Mouse (Mus musculus) C2C12 (cell line): ENCODE measurements at regions not wholly inside any gene's neighbourhood (a gene's known extent, or its start where the extent isn't known, plus 50 kb on each side); places are given as distances from the start of the nearest gene placed in this dataset.

Source experiments
- H3K27me3 ChIP-seq: one replicate; pipeline ENCODE4 v1.6.1; 2011; ENCODE audit not compliant: control insufficient read depth, insufficient read depth, insufficient read length
- H3K36me3 ChIP-seq: one replicate; pipeline ENCODE4 v1.6.1; 2011; ENCODE audit not compliant: control insufficient read depth, insufficient read depth
- H3K4me3 ChIP-seq: one replicate; pipeline ENCODE4 v1.5.1; 2011; ENCODE audit warnings: mild to moderate bottlenecking, control low read depth; ENCODE audit not compliant: poor library complexity, insufficient read depth, severe bottlenecking
- H3K79me2 ChIP-seq: one replicate; pipeline ENCODE4 v1.6.1; 2011; ENCODE audit not compliant: control insufficient read depth, insufficient read depth
- H3K79me3 ChIP-seq: one replicate; pipeline ENCODE4 v1.6.1; 2011; ENCODE audit warnings: low read depth, control low read depth
- H3ac ChIP-seq: one replicate; pipeline ENCODE3; 2011; ENCODE audit warnings: low read depth; ENCODE audit not compliant: control insufficient read depth, insufficient read length
- CEBPB ChIP-seq: IDR thresholded peaks from one replicate; pipeline ENCODE4 v1.6.1; 2011; ENCODE audit warnings: low read depth, mild to moderate bottlenecking, control low read depth, moderate library complexity
- CTCF ChIP-seq: IDR thresholded peaks from one replicate; pipeline ENCODE4 v1.5.1; 2011; ENCODE audit not compliant: control insufficient read depth, insufficient read depth, insufficient read length
- FOSL1 ChIP-seq: IDR thresholded peaks from one replicate; pipeline ENCODE4 v1.8.0; 2011; ENCODE audit warnings: mild to moderate bottlenecking, low read length; ENCODE audit not compliant: poor library complexity, insufficient read depth, severe bottlenecking
- MAX ChIP-seq: IDR thresholded peaks from one replicate; pipeline ENCODE4 v1.6.1; 2011; ENCODE audit warnings: mild to moderate bottlenecking, control low read depth
- MYOD1 ChIP-seq: IDR thresholded peaks from one replicate; pipeline ENCODE4 v1.6.1; 2011; ENCODE audit warnings: low read depth; ENCODE audit not compliant: control insufficient read depth, insufficient read length
- MYOG ChIP-seq: IDR thresholded peaks from one replicate; pipeline ENCODE4 v1.6.1; 2011; ENCODE audit not compliant: control insufficient read depth, insufficient read length; ENCODE audit errors: extremely low read depth
- USF1 ChIP-seq: IDR thresholded peaks from one replicate; pipeline ENCODE4 v1.6.1; 2011; ENCODE audit warnings: low read depth, mild to moderate bottlenecking, control low read depth, moderate library complexity

DNA sequence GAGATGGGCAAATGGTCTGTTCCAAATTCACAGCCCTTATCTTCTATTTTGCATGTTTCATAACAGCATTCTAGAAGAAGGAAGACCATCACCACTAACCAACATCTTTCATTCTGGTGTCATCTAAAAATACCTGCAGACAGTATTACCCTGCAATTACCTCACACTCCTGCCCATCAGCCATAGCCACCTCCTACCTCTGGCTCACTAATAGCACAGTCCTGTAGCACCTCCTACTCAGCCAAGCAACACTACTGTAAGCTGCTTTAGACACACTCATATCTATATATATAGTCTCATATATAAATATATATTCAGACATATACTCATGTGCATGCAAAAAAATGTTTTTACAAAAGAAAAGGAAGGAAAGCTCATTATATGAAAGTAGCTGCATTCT lies 468.2 kb upstream of the Kif18a start:
- no peaks in the 10 kb centered on the region for H3K27me3 ChIP-seq
- no peaks in the 10 kb centered on the region for H3K79me2 ChIP-seq
- no peak overlapping the region for H3K4me3 ChIP-seq
- no peak overlapping the region for H3ac ChIP-seq
- no peak for TF ChIP-seq MAX
- TF ChIP-seq FOSL1, result no peak
- TF ChIP-seq MYOG, result no peak
- no peak for TF ChIP-seq USF1
- no peak for TF ChIP-seq CEBPB
- no peak for TF ChIP-seq MYOD1
- no peak for TF ChIP-seq CTCF
- H3K79me3 ChIP-seq, result no peaks in the 10 kb centered on the region
- no peaks in the 10 kb centered on the region for H3K36me3 ChIP-seq

DNA sequence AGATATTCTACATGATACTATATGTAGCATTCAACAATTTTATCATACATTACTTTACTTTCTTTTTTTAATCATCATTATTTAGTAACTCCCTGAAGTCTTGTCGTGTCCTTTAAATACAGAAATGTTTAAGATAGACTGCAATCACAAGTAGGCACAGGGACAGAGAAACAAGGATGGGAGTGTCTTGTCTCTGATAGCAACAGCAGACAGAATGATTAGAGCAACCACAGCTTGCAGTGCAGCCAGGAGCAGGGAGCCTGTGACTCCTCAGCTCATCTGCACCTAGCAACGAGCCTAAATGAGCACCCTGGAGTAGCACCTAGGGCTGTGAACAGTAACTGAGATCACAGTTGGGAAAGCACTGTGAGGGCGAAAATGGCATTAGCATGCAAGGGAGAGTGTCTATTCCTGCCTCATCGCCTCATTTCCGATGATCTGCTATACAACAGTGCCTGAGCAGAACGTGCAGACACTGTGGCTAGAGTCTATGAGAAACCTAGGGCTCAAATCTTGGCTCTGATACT lies 467.4 kb upstream of the Kif18a start:
- Histone ChIP-seq H3K79me3 (no peaks in the 10 kb centered on the region), H3K27me3 (no peaks in the 10 kb centered on the region), H3K4me3 (no peak overlapping the region), H3K79me2 (no peaks in the 10 kb centered on the region), H3K36me3 (no peaks in the 10 kb centered on the region), H3ac (no peak overlapping the region)
- TF ChIP-seq FOSL1 (no peak), CEBPB (no peak), USF1 (no peak), MYOG (no peak), MAX (no peak), MYOD1 (no peak), CTCF (no peak)

DNA sequence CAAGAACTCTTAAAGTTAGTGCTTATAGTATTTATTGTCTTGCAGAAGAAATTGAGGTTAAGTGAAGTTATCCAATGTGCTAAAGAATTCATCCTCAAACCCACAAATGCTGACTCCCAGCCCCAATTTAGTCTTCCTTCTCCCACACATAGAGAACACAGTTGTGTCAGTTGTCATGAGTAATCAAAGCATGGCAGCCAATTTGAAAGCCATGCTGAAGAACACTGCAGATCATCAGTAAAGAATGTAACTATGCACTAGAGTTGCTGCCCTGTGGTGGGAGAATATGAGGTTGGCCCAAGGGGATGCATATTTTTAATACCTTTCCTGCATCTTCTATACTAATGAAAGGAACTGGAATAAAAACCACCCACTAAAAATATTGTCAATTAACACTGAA lies 464.0 kb upstream of the Kif18a start:
- Histone ChIP-seq H3K79me2 (no peaks in the 10 kb centered on the region), H3K27me3 (no peaks in the 10 kb centered on the region), H3ac (no peak overlapping the region), H3K36me3 (no peaks in the 10 kb centered on the region), H3K79me3 (no peaks in the 10 kb centered on the region), H3K4me3 (no peak overlapping the region)
- TF ChIP-seq MYOD1 (peak; percentile 88), CEBPB (no peak), FOSL1 (peak; percentile 4), USF1 (no peak), MYOG (no peak), CTCF (no peak)

DNA sequence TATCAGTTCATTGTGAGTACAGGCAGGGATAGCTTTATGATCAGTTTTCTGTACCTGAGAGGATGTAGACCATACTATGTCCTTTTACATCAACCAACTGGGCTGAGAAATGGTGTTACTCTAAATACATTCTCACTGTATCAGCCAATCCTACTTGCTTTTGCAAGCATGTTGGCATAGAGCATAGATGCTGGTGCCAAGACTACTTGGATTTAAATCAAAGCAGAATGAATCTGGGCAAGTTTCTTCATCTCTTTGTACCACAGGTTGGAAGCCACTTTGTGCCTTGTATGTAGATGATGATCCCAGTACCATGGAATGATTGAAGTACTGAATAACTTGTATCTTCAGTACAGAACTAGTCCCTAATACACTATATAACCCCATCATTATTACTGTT lies 456.5 kb upstream of the Kif18a start:
- Histone ChIP-seq H3ac (no peak overlapping the region), H3K36me3 (no peaks in the 10 kb centered on the region), H3K4me3 (no peak overlapping the region), H3K79me2 (no peaks in the 10 kb centered on the region), H3K27me3 (no peaks in the 10 kb centered on the region), H3K79me3 (no peaks in the 10 kb centered on the region)
- TF ChIP-seq FOSL1, result no peak
- TF ChIP-seq MYOG, result no peak
- TF ChIP-seq CEBPB, result no peak
- TF ChIP-seq USF1, result no peak
- no peak for TF ChIP-seq CTCF
- TF ChIP-seq MYOD1, result no peak

DNA sequence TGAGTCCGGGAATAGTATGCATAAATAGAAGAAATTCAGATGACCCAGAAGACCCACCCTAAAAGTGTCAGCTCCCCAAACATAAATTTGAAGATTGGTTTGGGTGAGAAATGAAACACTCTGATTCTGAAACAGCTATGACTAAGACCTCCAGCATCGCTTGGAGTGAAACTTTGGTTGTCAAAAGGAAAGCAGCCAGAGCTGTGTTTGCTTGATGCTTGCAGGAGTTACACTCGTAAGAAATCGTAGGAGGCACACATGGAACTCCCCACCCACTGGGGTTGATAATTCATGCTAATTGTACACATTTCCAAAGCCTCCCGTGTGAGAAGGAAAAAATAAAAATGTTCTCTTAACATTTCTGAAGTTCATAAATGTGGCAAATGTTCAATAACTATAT lies 454.6 kb upstream of the Kif18a start:
- H3K79me3 ChIP-seq, result no peaks in the 10 kb centered on the region
- H3K4me3 ChIP-seq, result no peak overlapping the region
- TF ChIP-seq MYOD1, result no peak
- TF ChIP-seq FOSL1, result no peak
- no peak for TF ChIP-seq MAX
- no peak for TF ChIP-seq MYOG
- TF ChIP-seq CEBPB, result no peak
- no peak for TF ChIP-seq USF1
- no peak for TF ChIP-seq CTCF
- H3K36me3 ChIP-seq, result no peaks in the 10 kb centered on the region
- no peaks in the 10 kb centered on the region for H3K27me3 ChIP-seq
- H3K79me2 ChIP-seq, result no peaks in the 10 kb centered on the region
- no peak overlapping the region for H3ac ChIP-seq

DNA sequence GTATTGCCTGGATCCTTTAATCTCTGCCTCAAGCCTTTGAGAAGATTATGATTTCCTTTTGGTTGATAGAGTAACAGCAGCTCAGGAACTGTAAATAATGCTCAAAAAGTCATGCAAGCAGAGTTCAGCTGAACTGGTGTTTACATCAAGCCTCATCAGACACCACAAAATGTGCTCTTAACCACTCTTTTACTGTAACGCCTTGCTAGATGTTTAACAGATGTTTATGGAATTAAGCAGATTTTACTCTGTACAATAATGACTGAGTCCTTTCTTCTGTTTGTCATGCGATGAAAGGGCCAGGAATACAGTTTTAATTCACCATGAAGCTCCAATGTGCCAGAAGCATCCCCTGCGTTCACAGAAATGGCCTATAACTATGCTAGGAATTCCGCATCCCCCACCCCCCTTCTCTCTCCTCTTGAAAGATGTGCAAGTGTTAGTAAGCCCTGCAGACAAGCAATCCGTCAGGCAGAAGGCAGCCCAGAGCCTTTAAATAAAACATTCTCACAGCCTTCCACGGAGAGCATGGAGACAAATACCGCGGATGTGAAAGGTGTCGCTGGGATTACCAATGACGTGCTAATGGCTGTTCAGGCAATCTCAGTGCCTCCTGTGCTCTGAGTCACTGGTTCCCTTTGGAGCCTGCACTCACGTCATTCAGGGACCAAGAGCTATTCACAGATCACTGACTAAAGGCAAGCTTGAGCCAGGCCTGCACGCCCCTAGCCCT lies 453.3 kb upstream of the Kif18a start:
- H3K79me3 ChIP-seq, result no peaks in the 10 kb centered on the region
- H3K27me3 ChIP-seq, result no peaks in the 10 kb centered on the region
- no peak for TF ChIP-seq USF1
- no peak for TF ChIP-seq FOSL1
- TF ChIP-seq MYOG, result no peak
- no peak for TF ChIP-seq CTCF
- TF ChIP-seq MAX, result no peak
- no peak for TF ChIP-seq CEBPB
- TF ChIP-seq MYOD1, result no peak
- H3ac ChIP-seq, result no peak overlapping the region
- H3K79me2 ChIP-seq, result no peaks in the 10 kb centered on the region
- H3K36me3 ChIP-seq, result no peaks in the 10 kb centered on the region
- no peak overlapping the region for H3K4me3 ChIP-seq
